Mouse (Mus musculus) brain, embryonic 18.5 days (tissue): ENCODE measurements at regions not wholly inside any gene's neighbourhood (a gene's known extent, or its start where the extent isn't known, plus 50 kb on each side); places are given as distances from the start of the nearest gene placed in this dataset.
"Not testable (repeated sequence)": the region's sequence is repeated elsewhere in the genome, so short reads cannot be mapped to it uniquely, and the experiment has no call there.

Experiments
- DNase-seq: peaks from one replicate; pipeline ENCODE4 v3.0.0-alpha.2; 2012; ENCODE audit warnings: low read depth, low spot score

GRCm38 (mm10) chr14:96954462-96954861, 435.6 kb upstream of the Klhl1 start:
- DNase-seq = no peak

DNA sequence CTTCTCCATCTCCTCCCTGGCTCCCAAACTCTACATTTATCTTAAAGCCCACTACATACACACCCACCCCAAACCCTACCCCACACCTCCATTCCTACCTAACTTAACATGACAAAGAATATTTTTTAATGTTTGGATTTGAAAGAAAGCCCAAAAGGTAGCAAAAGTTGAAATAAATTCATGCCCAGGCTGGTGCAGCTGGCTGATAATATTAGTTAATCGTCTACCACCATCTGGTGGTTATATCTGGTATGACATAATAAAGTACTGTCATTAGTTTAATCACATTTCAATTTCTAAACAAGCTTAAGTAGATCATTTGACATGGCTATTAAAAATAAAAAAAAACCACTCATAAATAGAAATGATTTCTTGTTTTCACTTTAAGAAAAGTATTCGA, 389.8 kb upstream of the Klhl1 start:
- peak; percentile 14 for DNase-seq

- no peak for DNase-seq
These were observed 360.8 kb upstream of the Klhl1 start for GRCm38 (mm10) chr14:96879701-96880100.

DNA sequence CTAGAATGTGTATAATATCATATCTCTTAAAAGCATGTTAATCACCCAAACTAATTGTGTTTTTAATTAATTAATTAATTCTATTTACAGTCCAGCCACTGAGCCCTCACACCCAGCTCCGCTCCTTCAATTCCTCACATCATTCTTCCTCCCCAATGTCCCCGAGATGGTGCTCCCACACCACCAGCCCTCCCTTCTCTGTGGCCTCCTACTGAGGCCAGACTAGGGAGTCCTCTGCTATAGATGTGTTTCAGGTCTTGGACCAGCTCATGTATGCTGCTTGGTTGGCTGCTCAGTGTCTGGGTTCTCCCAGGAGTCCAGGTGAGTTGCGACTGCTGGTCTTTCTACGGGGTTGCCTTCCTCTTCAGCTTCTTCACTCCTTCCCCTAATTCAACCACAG, 353.1 kb upstream of the Klhl1 start:
- no peak for DNase-seq

DNA sequence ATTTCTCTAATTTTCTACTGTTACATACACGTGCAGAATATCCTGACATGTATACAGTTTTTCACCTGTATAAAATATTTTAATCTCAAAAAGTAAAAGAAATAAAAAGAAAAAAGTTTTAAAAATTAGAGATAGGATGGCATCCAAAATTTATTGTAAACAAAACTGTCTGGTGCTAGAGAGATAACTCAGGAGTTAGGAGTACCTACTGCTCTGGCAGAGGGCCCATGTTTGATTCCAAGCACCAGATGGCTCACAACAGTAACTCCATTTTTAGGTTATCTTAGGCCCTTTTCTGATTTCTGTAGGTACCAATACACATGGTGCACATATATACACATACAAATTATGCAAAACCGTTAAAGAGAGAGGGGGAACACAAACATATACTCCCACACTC, 320.0 kb upstream of the Klhl1 start:
- DNase-seq = no peak

- DNase-seq = peak; percentile 10
These were observed 306.2 kb upstream of the Klhl1 start for GRCm38 (mm10) chr14:96825083-96825482.

DNA sequence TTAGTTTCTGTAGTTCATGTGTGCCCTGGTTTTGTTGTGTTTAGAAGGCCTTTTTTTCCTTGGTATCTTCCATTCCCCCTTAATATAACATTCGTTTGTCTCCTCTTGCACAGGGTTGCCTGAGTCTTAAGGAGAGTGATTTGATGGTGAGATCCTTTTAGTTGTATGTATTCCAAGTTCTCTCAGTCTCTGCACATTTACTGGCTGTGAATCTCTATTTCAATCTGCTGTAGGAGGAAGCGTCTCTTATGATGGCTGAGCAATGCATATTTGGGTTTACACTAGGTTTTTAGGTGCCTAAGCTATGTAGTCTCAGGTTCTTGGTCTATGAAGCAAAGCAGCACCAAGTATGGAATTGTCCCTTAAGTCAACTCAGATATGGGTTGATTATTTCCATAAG, 296.8 kb upstream of the Klhl1 start:
- no peak for DNase-seq

DNA sequence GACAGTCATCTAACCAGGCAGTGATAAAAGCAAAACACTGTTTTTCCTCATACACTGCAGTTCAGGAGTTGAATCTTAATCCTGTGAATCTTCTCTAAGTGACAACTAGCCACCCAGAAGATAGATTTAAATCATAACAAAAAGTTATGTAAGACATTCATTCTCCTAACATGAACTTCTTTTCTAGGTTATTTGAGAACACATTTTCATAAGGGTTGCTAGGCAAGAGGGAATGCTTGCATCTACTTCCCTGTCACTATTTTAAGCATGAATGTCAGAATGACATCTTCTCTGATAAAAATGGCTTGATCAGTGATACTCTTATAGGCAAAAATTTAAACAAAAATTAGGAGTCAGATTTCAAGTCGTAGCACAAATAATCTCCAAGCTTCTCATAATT, 286.4 kb upstream of the Klhl1 start:
- DNase-seq = no peak

- DNase-seq = no peak
These were observed 275.9 kb upstream of the Klhl1 start for GRCm38 (mm10) chr14:96794806-96795205.

- DNase-seq = no peak
These were observed 269.0 kb upstream of the Klhl1 start for GRCm38 (mm10) chr14:96787917-96788316.

- DNase-seq = no peak
These were observed 268.4 kb upstream of the Klhl1 start for GRCm38 (mm10) chr14:96787286-96787685.

- no peak for DNase-seq
These were observed 256.9 kb upstream of the Klhl1 start for GRCm38 (mm10) chr14:96775801-96776200.

DNA sequence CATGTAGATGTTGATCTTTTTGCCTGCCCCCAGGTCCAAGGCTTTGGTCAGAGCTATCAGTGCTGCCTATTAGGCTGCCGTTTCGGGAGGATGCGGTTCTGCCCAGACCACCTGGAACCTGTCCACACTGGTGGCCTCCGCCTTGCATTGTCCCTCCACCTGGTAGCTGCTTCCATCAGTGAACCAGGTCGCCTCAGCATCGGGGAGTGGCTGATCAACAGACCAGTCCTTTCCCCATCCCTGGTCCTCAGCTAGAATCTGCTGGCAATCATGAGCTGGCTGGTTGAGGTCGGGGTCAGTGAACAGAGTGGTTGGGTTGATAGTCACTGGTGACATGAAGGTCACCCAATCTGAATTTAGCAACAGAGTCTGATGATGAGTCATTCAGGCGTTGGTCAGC, 241.7 kb upstream of the Klhl1 start:
- no peak for DNase-seq

DNA sequence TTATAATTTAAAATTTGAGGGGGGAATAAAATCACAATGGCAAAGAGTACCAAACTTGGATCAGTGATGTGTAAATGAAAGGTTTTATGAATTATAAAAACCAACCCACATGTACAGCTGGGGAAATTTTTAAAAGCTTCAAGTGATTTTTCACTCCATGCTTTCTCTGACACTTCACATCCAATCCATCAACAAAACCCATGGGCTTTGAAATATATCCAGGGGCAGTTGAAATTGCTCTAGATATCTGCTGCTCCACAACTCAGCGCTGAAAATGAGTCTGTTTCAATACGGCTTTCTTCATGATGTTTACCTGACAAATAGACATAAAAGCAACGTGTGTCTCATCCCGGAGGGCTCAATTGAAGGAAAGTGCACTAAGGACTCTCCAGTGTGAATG, 214.3 kb upstream of the Klhl1 start:
- DNase-seq = no peak

DNA sequence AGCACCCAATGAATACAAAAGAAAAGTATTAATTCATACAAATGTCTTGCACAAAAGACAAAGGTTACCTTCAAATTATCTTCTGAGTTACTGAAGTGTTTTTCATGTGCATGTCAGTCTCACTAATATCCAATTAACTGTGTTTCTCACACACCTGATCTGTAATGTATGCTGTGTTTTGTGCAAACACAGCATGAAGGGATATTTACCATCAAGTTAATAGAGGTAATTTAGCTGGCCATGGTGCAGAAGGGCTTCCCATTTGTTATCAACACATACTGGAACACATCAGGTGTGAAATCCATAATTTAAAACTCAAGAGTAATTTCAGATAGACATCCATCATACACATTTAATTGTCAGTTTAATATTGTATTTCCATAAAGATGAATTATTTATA, 178.2 kb upstream of the Klhl1 start:
- DNase-seq = no peak

GRCm38 (mm10) chr14:96690923-96691322, 172.0 kb upstream of the Klhl1 start:
- DNase-seq = no peak

GRCm38 (mm10) chr14:96683943-96684342, 165.0 kb upstream of the Klhl1 start:
- DNase-seq = no peak

DNA sequence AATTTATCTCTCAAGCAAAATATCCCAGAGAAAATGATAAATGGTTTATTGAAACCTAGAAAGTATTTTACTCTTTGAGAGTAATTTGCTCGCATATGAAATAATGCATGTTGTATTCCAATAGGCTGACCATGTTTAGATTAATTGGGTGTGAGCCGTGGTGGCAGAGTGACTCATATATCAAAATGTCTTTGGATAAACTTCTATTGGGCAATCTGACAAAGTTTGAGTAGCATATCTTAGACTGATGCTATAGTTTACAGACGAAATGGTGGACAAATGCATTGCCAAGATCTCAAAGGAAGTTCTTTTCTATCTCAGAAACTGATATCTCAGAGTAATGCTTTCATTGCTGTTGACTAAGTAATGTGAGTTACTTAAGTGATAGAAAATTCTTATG, 162.8 kb upstream of the Klhl1 start:
- DNase-seq = no peak

DNA sequence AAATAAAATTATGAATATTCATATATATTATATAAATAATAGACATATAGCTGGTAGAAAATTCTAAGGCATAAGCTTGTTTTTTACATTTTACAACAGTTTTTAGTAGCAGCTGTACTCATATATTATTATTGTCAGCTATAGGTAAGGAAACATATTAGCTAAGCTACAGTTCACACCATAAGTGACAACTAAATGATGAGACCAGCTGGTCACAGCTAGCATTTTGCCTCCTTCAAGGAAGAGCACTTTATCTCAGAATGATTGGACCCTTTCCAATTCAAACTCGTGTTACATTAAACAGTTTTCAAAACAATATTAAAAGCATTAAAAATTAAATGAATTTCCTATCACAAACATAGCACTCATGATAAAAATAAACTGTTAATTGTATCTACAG, 157.3 kb upstream of the Klhl1 start:
- no peak for DNase-seq

GRCm38 (mm10) chr14:96668635-96669034, 149.7 kb upstream of the Klhl1 start:
- peak; percentile 22 for DNase-seq

- no peak for DNase-seq
These were observed 137.6 kb upstream of the Klhl1 start for GRCm38 (mm10) chr14:96656500-96656899.

- no peak for DNase-seq
These were observed 111.4 kb upstream of the Klhl1 start for GRCm38 (mm10) chr14:96630291-96630690.

DNA sequence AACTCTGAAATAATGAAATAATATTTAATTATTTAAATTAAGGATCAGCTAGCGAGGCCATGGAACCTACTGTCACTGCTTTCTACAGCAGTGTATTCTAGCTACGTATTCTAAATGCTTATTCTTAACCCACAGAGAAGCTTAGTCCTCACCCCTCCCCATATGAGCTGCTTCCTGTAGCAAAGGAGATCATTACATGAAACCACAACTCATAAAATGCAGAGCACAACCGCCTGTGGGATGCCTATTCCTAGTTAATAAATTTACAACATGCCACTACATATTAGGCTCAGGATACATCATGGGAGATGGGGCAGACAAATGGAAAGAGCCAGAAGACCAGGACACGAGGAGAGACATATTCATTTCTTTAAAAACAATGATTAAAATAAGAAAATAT, 87.8 kb upstream of the Klhl1 start:
- no peak for DNase-seq

DNA sequence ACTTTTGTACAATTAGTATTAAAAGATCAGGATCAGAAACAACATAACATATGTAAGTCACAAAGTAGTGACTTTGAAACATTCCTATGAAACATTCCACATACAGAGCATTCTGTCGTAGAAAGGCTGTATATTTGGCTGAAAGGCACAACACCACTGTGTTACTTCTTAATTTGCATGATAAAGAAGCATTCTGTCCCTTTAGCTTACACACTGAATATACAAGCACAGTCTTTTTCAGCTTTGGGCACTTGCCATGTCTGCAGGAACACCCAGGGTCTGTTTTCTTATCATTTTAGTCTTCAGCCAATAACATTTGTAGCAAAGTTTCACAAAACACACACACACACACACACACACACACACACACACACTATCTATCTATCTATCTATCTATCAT, 82.2 kb upstream of the Klhl1 start:
- DNase-seq = not testable (repeated sequence)

DNA sequence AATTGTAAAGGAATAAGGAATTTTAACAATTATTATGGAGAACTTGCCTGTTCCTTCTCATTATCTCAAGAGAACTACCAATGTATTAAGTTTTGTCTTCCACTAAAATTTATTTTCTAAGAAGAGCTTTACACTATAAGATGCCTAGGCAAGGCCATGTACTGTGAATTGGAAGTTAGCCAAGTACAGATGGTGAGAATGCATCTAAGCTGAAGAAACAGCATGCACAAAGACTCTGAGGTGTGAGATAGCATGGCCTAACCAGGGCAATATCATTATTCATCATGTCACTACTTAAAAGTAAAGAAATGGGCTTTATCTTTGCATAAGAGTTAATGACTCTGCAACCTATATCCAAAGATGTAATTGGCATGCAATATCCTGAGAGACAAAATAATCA, 73.1 kb upstream of the Klhl1 start:
- no peak for DNase-seq
